Mouse (Mus musculus): ENCODE data around the gene Sorl1.
"Not testable (repeated sequence)": the region's sequence is repeated elsewhere in the genome, so short reads cannot be mapped to it uniquely, and the experiment has no call there.

Sorl1 gene

DNA sequence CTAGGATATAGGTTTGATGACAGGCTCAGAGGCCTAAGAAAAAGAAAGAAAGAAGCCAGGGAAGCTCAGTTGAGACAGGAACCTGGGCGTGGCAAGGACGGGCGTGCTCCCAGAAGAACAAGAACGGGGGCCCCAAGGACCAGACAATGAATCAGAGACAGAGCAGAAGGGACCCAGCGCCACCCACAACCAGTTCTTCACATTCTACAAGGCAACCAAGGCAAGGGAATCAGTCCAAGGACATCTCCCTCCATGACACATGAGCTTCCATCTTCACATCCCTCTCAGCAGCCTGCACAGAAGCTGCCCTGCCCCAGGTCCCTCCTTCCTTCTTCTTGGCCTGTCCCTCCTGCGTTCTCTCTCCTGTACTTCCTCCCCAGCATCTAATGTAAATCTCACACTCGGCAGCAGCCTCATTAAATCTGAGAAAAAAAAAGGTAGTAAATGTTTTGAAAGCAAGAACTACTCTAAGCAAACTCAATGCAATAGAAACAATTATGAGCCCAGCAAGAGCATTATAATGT is 30.0 kb downstream of the Sorl1 start:
- DNase-seq (ENCODE audit: low read depth in 2 of 2, low spot score in 2 of 2) = no peak

DNA sequence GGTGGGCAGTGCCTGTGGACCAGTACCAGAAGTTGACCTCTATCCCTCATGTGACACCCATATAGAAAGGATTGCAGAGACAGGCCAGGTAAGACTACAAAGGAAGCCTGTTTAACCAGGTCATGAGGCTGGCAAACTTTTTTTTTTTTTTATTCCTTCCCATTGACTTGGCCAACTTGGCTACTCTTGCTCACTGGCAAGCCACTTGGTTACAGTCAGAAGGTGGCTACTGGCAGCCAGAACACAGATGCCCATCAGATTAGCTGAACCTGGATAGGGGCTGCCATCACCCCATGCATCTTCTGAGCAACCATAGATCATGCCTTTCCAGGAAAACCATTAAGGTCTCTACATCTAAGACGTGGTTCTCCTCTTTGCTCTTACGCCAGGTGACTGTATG is 31.3 kb downstream of the Sorl1 start:
- no peak for DNase-seq (ENCODE audit: low read depth in 2 of 2, low spot score in 2 of 2)

DNA sequence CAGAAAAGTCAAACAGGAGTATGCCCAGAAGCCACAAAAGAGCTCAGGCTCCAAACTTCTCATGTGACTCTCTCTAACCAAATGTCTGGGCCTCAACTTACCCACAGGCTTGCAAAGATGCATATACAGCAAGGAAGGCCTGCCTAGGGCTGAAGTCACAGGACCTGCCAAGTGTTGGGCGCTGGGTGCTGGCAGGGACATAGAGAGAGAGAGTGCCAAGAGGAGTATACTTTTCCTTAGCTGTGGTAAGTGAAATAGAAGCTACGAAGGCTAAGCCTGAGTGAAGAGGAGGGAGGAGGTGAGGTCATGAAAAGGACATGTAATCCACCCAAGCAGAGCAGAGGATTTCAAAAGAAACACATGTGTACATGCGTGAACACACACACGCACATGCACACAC is 32.5 kb downstream of the Sorl1 start:
- DNase-seq (ENCODE audit: low read depth in 2 of 2, low spot score in 2 of 2) = no peak

DNA sequence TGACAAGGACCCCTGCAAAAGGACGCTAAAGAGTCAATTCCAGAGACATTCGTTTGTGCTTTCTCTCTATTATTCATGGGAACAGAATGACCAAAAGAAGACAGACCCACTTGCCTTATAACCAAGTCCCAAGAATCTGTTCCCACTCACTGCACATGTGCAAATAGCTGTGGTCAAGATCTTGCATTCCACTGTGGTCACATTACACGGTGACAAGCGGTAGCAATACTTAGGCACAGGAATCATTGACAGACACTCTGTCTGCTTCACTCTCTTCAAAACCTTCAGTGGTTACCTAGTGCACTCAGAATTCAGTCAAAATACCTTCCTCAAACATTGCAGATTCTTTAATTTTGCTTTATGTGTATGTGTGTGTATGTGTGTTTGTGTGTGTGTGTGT is 36.2 kb downstream of the Sorl1 start:
- no peak for DNase-seq (ENCODE audit: low read depth in 2 of 2, low spot score in 2 of 2)

DNA sequence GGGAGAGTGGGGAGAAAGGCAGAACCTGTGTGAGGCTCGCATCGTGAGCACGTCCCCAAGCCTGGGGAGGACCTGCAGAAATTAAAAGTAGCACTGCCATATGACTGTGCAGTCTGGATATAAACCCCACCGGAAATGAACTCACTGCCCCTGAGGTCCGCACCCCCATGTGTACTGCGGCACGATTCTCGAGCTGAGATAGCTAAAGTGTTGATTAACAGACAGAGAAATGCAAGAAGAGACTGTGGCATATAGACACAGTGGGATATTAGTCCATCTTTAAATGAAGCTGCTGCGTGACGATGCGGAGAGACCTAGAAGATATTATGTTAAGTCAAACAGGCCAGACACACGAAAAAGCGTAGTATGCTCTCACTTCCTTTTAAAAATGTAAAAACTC is 38.1 kb downstream of the Sorl1 start:
- no peak for DNase-seq (ENCODE audit: low read depth in 2 of 2, low spot score in 2 of 2)

DNA sequence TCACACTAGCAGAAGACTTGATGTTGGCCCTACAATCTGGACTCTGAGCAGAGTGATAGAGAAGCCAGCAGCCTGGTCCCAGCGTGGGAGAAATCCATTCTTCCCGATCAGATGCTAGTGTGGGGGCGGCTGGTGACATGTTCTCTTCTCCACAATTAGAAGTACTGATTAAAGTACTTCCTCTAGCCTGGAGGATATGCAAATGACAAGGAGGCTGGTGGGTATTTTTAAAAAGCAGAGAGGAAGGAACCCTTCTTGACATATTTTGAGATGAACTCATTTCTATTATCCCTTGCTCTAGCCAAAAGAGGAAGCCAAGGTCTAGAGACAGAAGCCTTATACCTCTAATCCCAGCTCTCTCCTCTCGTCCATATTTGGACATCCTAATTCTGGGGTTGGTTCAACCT is 40.4 kb downstream of the Sorl1 start:
- no peak for DNase-seq (ENCODE audit: low read depth in 2 of 2, low spot score in 2 of 2)

DNA sequence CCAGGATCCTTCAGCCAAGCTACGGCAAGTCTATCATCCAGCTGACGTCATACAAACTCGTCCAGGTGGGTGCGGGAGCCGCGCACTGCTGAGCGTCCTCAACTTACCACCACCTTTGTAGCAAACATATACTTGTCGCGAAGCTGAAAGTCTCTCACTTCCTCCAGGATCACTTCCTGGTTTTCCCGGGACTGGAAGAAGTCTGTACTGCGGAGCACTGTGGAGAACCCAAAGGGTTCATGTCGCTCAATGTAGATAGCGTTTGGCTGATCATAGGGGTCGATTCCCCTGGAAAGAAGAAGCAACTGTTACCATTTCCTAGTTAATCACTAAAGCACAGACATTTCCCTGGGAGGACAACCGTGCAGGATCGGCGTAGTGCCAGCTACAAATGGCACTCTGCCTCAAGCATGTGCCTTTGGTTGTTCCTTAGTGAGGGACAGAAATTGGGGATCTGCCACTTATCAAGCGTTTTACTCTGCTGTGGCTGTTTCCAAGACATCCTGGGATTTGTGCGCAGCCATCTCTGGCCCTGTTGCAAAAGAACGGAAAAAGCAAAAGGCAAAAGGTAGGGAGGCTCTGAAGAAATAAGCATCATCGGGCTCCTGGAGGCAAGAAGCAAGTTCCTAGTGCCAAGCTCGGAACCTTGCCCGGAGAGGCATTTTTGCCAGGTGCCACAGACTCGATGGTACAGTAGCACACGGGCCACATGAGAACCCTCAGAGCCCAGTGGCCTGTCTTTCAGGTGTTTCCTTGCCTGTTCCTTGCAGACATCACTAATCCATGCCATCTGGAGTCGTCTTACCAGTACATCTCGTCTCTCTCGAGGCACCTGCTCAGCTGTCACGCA is 42.2 kb downstream of the Sorl1 start:
- no peak for DNase-seq (ENCODE audit: low read depth in 2 of 2, low spot score in 2 of 2)

DNA sequence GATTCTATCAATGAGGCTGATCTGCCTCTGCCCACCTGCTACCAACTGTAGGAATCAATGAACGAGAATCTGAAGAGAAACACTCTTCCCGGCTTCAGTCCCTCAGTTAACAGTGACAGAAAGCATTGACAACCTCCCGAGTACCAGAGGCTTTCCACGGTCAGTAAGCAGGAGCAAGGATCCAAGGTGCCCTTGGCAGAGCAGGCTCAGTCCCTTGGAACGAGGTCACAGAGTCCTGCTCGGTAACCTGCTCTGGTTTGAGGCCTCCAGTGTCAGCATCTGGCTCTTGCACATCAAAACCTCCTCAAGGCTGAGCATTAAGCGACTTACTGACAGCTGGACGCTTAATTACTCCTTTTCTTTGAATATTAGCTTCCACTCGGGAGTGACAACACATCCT is 43.4 kb downstream of the Sorl1 start:
- no peak for DNase-seq (ENCODE audit: low read depth in 2 of 2, low spot score in 2 of 2)

DNA sequence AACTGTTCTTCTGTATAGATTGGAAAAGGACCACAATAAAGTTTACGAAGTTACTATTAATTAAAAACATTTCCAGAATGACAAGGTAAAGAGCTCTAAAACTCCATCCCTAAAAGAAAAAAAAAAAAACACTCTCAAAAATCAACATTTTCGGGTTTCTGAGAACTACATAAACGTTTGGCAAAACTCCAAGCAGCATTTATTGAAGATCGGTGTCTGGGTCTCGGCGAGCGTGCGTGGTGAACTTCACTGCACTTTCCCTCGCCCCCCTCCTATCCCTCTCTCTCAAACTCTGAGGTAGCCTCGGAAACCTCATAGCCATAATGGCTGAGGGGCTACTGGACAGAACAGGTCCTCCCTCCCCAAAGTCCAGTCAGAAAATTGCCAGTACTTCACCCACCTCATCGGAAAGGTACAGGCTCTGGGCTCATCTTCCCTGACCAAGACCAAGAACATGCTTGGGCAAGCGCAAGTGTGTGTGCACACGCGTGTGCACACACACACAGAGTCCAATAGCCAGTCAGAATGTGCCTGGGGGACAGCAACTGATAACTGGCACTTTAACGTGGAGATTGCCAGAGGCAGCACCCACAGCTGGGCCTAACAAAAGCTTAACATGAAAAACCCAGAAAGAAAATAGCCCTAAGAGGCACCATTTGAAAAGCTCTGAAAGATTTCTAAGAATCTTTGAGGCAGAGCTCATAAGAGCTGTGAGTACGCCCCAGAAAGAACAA is 46.8 kb downstream of the Sorl1 start:
- no peak for DNase-seq (ENCODE audit: low read depth in 2 of 2, low spot score in 2 of 2)

DNA sequence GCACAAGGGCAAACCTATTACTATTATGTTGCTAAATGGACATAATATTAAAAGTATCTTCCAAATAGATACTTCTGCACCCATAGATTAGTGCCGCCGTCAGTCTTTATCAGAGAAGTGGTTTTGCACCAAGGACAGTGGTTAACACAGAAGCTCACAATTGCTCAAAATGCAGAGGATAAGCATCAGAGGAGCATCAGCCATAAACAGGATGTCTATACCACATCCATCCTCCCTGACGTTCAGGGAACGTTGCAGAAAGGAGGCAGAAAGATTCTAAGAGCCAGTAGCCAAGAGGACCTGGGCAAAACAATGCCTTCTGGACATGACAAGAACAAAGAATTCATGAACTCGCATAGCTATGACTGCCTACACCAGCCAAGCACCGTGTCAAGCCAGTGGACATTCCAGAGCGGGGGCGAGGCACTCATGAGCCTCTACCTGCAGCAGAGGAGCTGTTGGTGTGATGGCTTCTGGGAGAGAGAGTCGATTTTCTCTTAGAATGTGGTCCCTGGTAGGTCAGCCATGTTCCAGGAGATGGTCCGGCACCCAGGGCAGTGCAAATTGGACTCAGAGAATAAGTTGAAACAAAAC is 47.7 kb downstream of the Sorl1 start:
- DNase-seq (ENCODE audit: low read depth in 2 of 2, low spot score in 2 of 2) = no peak

DNA sequence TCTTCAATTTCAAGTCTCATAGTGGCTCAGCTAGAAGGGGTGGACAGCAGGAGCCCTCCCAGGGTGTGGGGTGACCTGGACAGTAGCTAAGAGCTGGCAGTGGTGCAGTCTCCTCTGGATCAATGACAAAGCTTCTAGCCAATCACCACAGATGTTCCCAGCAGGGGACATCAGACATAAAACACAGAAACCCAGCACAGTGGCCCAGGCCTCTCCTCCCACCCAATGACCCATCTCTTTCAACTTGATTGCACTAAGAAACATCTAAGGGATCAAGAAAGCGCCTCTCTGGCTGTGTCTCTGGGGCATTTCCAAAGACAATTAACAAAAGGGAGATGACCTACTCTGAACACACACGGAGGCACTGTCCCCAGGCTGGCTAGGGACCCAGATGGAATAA is 48.9 kb downstream of the Sorl1 start:
- DNase-seq (ENCODE audit: low read depth in 2 of 2, low spot score in 2 of 2) = no peak

DNA sequence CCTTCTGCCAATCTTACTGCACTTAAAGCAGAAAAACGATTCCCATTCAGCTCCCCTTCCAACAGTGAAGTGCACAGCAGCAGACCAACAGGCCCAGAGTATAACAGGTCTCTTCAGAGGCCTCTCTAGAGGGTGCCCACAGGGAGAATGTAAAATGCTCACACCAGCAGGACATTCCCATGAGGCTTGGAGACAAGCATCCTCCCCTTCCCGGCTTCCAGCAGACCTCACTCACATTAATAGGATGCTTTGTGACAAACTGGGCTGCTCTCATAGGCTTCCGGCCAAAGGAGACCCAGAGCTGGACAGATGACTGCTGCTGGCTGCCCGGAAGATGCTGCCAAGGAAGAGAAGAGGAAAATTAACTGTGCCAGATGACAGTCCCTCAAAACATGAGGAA is 52.1 kb downstream of the Sorl1 start:
- no peak for DNase-seq (ENCODE audit: low read depth in 2 of 2, low spot score in 2 of 2)

DNA sequence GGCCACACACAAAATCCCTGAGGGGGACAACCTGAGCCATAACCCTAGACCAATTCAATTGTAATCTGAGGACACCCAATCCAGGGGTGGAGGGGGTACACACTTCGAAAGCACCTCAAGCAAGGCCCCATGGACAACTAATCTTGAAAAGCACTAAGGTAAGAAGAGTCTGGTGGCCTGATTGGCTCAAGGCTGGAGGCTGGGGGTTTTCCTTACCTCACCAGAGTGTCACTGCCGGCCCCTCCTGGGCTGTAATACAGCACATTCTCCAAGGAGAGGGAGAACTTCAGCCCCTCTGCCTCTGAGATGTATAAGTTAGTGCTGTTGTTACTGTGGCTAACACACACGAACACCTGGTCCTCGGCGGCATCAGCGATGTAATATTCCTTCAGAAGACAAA is 53.2 kb downstream of the Sorl1 start:
- DNase-seq (ENCODE audit: low read depth in 2 of 2, low spot score in 2 of 2) = no peak

DNA sequence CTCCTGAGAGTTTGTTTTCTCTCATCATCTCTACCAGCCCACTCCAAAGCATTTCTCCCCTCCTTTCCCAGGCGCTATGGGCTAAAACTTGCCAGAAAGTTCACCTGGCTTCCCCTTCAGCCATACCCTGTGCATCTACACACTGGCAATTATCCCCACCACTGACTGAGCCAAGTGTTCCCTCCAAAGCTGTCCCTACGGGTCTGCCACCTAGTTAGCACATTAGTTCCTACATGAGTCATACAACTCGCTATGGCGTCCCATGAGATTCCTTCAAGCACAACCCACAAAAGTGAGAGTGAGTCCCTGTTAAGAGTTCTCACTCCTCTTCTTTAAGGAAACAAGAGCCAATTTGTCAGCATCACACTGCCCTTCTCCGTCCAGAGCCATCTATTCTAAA is 54.6 kb downstream of the Sorl1 start:
- DNase-seq (ENCODE audit: low read depth in 2 of 2, low spot score in 2 of 2) = no peak

DNA sequence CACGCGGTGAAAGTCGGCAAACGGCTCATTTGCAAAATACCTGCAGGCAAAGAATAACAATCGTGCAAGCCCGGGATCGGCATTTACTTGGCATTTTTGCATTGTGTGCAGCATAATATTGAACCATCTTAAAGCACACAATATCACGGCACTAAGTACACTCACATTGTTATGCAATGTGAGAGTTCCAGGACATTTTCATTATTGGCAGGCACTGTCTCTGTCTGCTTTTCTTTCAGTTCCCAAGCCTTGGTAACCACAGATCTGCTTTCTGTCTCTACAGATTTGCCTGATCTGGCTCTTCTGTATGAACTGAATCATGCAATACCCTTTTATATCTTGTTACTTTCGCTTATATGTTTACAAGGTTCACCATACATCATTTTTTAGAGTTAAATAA is 56.1 kb downstream of the Sorl1 start:
- DNase-seq (ENCODE audit: low read depth in 2 of 2, low spot score in 2 of 2) = no peak

DNA sequence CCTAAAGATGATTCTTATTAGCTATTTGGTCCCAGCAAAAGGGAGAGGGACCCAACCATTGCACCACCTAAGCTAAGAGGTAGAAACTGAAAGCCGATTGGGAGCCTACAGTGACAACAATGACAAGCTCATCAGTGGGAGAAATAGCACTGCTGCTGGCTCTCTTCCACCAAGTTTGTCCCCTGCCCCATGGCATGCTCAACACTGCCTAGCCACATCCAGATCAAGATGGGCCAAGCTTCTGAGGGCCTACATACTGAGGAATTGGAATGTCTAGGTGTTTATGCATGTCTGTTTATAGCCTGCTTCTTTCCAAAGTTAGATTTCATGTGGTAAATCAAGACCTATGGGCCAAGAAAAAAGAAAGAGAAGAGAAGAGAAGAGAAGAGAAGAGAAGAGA is 58.3 kb downstream of the Sorl1 start:
- DNase-seq (ENCODE audit: low read depth in 2 of 2, low spot score in 2 of 2) = no peak

DNA sequence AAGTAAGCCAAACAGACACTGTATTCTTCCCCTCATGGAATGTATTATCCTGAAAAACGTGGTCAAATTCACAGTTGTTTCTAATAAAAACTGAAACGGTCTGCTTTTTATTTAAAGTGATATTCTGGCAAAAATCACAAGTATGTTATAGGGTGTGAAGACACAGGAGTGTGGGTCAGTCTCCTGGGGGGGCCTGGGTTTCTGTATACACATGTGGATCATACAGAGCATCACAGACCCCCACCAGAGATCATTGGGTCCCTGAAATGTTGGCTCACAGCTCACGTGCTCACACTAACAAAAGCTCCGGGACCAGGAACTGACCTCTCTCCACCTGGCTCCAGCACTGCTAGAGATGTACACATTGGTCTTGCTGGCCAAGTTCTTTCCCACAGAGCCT is 60.7 kb downstream of the Sorl1 start:
- DNase-seq (ENCODE audit: low read depth in 2 of 2, low spot score in 2 of 2) = no peak

DNA sequence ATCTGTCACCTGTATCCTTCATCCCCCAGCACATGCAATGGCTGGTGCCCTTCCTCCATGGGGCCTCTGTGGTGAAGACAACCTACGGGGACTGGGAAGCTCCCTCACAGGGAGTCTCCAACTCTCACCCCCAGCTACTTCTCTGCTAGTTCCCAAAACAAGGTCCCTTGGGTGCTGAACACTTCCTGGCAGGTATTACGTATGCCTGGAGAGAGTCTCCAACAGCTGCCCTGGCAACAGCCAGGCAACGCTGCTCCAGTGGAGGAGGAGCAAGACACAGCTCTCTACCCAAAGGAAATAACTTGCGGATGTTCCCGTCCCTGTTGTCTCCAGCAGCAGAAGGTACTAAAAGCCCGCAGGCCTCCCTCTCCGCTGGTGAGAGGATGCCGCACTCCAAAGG is 61.8 kb downstream of the Sorl1 start:
- DNase-seq (ENCODE audit: low read depth in 2 of 2, low spot score in 2 of 2) = no peak

DNA sequence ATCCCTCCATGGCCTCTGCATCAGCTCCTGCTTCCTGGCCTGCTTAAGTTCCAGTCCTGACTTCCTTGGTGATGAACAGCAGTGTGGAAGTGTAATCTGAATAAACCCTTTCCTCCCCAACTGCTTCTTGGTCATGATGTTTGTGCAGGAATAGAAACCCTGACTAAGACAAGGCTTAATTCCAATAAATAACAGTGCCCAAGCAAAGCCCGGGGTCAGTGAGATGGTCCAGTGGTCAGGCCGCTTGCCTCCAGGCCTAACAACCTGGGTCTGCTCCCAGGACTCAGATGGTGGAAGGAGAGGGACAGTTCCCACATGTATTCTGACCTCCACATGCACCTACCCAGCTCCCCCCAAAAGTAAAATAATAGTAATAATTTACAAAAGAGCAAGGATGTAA is 65.1 kb downstream of the Sorl1 start:
- not testable (repeated sequence) for DNase-seq (ENCODE audit: low read depth in 2 of 2, low spot score in 2 of 2)

DNA sequence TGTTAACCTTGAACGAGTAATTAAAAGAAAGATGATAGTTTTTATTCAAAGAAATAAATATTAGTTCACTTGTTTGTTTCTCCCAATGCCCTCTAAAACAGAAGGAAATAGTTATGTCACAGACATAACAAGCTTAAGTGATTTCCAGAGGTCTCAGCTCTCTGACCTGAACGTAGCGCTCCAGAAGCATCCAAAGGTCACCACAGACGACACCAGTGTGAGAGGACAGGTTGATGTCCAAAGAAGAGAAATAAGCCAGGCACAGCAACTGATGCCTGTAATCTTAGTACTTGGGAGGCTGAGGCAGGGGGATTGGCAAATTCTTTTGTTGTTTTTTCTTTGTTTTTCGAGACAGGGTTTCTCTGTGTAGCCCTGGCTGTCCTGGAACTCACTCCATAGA is 67.5 kb downstream of the Sorl1 start:
- no peak for DNase-seq (ENCODE audit: low read depth in 2 of 2, low spot score in 2 of 2)

DNA sequence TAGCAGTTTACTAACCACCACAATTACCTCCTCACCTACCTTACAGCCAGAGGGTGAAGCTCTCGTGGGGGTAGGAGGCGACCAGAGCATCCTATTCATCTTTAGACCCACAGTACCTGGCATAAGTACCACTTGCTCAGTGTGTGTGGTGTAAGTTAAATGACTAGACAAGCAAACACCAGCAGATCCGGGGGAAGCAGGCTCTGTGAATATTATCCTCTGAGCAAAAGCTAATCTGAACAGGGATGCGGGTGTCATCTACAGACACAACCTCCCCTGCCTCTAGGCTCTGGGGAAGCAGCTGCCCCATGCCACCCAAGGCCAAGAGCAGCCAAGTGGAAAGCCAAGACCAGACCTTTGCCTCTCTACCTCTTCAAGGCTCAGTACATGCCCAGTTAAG is 68.7 kb downstream of the Sorl1 start:
- DNase-seq (ENCODE audit: low read depth in 2 of 2, low spot score in 2 of 2) = no peak
